Mouse (Mus musculus) erythroblast, embryonic 14.5 days (primary cell): ENCODE data around the gene Sgk1. TPM values are rescaled to one million over a fixed set of nuclear protein-coding genes. Genes with fewer than 3 reads are reported as not detected.

Experiments
- H3K27me3 ChIP-seq: 2 replicates; pipeline ENCODE4 v1.6.1; 2012; ENCODE audit warnings: inconsistent platforms; ENCODE audit not compliant: control insufficient read depth
- H3K36me3 ChIP-seq: 2 replicates; pipeline ENCODE4 v1.6.1; 2012; ENCODE audit warnings: mild to moderate bottlenecking, inconsistent platforms; ENCODE audit not compliant: control insufficient read depth
- H3K4me1 ChIP-seq: 2 replicates; pipeline ENCODE4 v1.6.1; 2012; ENCODE audit warnings: inconsistent platforms; ENCODE audit not compliant: control insufficient read depth
- H3K4me3 ChIP-seq: replicated peaks from 2 replicates; pipeline ENCODE3; 2012; ENCODE audit warnings: moderate library complexity, mild to moderate bottlenecking, inconsistent platforms
- H3K9me3 ChIP-seq: 2 replicates; pipeline ENCODE4 v1.6.1; 2012; ENCODE audit warnings: low read length, inconsistent platforms, mixed read lengths; ENCODE audit not compliant: control insufficient read depth
- GATA1 ChIP-seq: IDR thresholded peaks from 2 replicates; pipeline ENCODE4 v1.6.1; 2012; ENCODE audit warnings: low read length, inconsistent platforms, mixed read lengths
- TAL1 ChIP-seq: IDR thresholded peaks from 3 replicates; pipeline ENCODE4 v1.6.1; 2012; ENCODE audit warnings: low read length, inconsistent platforms, mixed read lengths
- polyA plus RNA-seq: library from polyadenylated mRNA; stranded (reverse); fragments of >175 nt; gene quantifications from 2 replicates; pipeline ENCODE4 v1.2.3, GENCODE M21; 2012

Gene Sgk1
- polyA plus RNA-seq, 1 experiment = 0.03 TPM

GRCm38 (mm10) chr10:21974801-21975200, 92.8 kb downstream of the Sgk1 start:
- TF ChIP-seq GATA1 (no peak), TAL1 (no peak)
- Histone ChIP-seq H3K4me1 (no peaks in the 10 kb centered on the region), H3K27me3 (no peaks in the 10 kb centered on the region)

GRCm38 (mm10) chr10:21975384-21975783, 93.4 kb downstream of the Sgk1 start:
- no peak overlapping the region for H3K4me3 ChIP-seq
- H3K4me1 ChIP-seq = no peaks in the 10 kb centered on the region
- no peaks in the 10 kb centered on the region for H3K36me3 ChIP-seq
- TF ChIP-seq GATA1 (no peak), TAL1 (no peak)
- no peaks in the 10 kb centered on the region for H3K27me3 ChIP-seq
- no peaks in the 10 kb centered on the region for H3K9me3 ChIP-seq

More at GRCm38 (mm10) chr10:21974801-21975200, 92.8 kb downstream of the Sgk1 start:
- Histone ChIP-seq H3K9me3 (no peaks in the 10 kb centered on the region), H3K36me3 (no peaks in the 10 kb centered on the region), H3K4me3 (no peak overlapping the region)

DNA sequence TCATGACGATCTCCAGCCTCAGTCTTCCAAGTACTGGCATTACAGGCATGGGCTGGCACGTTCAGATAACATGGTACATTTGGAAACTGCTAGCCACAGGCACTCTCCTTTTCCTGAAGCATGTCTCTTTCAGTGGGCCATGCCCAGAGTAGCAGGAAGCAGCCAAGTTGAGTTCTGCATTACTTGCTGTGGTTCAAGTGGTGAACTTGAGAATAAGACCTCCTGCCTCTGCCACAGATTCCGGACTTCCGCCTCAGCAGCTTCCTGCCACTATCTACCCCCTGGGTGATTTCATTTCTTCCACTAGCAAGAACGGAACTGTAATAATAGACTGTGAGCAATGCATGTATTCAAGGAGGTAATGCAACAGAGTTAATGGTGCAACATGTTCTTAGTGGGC, 94.3 kb downstream of the Sgk1 start:
- Histone ChIP-seq H3K36me3 (no peaks in the 10 kb centered on the region), H3K9me3 (no peaks in the 10 kb centered on the region), H3K4me3 (no peak overlapping the region), H3K27me3 (no peaks in the 10 kb centered on the region), H3K4me1 (no peaks in the 10 kb centered on the region)
- no peak for TF ChIP-seq GATA1
- no peak for TF ChIP-seq TAL1

DNA sequence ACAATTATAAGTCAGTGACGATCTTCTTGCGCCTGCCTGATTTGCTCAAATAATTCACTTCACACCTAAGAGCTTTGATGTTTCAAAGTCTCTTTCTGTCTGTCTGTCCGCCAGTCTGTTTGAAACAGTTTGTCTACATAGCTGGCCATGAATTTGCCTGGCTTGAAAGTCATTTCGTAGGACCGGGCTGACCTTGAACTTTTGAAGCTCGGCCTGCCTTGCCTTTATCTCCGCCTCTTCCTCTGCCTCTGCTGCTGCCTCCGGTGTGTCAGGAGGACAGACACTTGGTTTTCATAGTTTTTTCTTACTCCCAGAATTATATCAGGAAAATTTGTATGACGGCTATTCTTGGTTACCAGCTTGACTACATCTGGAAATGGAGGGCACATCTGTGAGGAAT, 96.4 kb downstream of the Sgk1 start:
- TF ChIP-seq GATA1 = no peak
- no peak for TF ChIP-seq TAL1
- H3K36me3 ChIP-seq = no peaks in the 10 kb centered on the region
- no peaks in the 10 kb centered on the region for H3K27me3 ChIP-seq
- no peaks in the 10 kb centered on the region for H3K4me1 ChIP-seq
- no peak overlapping the region for H3K4me3 ChIP-seq
- H3K9me3 ChIP-seq = no peaks in the 10 kb centered on the region

DNA sequence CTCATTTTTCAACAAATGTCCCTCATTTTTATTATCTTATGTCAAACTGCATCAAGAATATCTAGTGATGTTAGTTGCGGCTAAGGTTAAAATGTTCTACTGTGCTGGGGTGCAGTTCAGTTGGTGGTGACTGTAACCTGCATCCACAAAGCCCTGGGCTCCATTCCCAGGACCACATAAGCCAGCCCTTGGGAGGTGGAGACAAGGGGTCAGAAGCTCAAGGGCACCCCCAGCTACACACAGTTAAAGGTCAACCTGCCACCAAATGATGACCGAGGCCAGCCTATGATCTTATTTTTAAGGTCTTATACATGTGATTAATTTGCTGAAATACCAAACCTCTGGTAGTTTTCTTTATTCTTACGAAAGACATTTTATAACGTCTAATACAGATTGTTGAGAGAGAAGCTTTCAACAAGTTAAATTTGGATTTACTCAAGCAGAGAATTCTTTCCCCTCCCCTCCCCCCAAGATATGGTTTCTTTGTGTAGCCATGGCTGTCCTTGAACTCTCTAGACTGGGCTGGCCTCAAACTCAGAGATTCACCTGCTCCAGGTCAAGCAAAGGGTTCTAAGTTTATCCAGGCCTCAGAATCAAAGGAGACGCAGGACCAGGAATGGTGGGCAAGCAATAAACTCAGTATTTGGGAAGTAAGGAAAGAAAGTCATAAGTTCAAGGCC, 97.4 kb downstream of the Sgk1 start:
- no peak for TF ChIP-seq GATA1
- TF ChIP-seq TAL1 = no peak
- Histone ChIP-seq H3K4me1 (no peaks in the 10 kb centered on the region), H3K36me3 (no peaks in the 10 kb centered on the region), H3K4me3 (no peak overlapping the region), H3K27me3 (no peaks in the 10 kb centered on the region), H3K9me3 (no peaks in the 10 kb centered on the region)

GRCm38 (mm10) chr10:21980780-21981435, 98.9 kb downstream of the Sgk1 start:
- no peaks in the 10 kb centered on the region for H3K36me3 ChIP-seq
- no peaks in the 10 kb centered on the region for H3K4me1 ChIP-seq
- no peaks in the 10 kb centered on the region for H3K27me3 ChIP-seq
- no peak overlapping the region for H3K4me3 ChIP-seq
- TF ChIP-seq GATA1 (no peak), TAL1 (no peak)
- no peaks in the 10 kb centered on the region for H3K9me3 ChIP-seq

GRCm38 (mm10) chr10:21982303-21982702, 100.3 kb downstream of the Sgk1 start:
- H3K4me1 ChIP-seq = no peaks in the 10 kb centered on the region
- no peak for TF ChIP-seq GATA1
- TF ChIP-seq TAL1 = no peak
- no peaks in the 10 kb centered on the region for H3K27me3 ChIP-seq
- no peaks in the 10 kb centered on the region for H3K9me3 ChIP-seq
- H3K4me3 ChIP-seq = no peak overlapping the region
- no peaks in the 10 kb centered on the region for H3K36me3 ChIP-seq

DNA sequence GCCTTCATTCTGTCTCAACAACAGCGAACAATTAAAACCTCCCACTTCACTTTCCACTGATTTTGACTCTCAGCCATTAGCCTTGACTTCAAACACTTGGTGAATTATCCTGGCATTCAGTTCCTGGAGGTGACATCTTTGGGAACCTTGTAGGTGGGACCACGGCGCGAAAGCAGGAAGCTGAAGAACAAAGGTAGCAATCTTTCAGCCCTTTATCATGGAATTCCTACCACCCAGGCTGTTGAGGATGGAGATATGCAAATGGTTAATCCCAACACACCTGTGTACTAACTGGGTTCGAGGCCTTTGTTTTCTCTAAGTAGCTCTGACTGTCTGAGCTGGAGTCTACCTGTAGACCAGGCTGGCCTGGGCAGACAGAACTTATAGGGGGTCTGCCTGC, 106.5 kb downstream of the Sgk1 start:
- Histone ChIP-seq H3K27me3 (peaks cover 32% of the 10 kb centered on the region), H3K4me1 (peaks cover 4% of the 10 kb centered on the region), H3K9me3 (peaks cover 3% of the 10 kb centered on the region; the same call in 1 of the 2 replicates), H3K4me3 (no peak overlapping the region), H3K36me3 (no peaks in the 10 kb centered on the region)
- no peak for TF ChIP-seq GATA1
- no peak for TF ChIP-seq TAL1

DNA sequence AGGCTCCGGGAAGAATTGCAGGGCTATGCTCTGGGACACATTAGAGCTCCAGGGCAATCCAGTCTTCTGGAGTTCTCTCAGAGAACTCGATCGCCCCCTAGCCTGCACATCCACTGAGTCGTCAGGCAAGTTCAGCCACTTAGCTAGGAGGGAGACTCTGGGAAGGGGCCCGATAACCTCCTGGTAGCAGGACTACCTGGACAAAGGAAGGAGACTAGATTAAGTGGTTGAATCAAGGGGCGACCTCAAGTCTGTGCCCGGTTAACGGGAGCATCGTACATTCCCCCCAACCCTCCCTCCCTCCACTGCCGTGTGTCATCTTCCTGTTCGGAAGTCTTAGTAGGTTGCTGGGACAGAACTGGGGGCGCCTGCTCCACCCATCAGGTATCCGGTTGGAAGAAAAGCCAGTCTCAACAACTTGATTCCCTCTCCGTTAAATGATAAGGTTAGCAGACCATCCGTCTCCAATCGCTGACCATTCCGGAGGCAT, 109.4 kb downstream of the Sgk1 start:
- H3K4me1 ChIP-seq = peaks cover 17% of the 10 kb centered on the region
- TF ChIP-seq GATA1 (no peak), TAL1 (no peak)
- no peaks in the 10 kb centered on the region for H3K36me3 ChIP-seq
- peaks cover 45% of the 10 kb centered on the region for H3K27me3 ChIP-seq
- H3K4me3 ChIP-seq = no peak overlapping the region
- H3K9me3 ChIP-seq = peaks cover 3% of the 10 kb centered on the region; the same call in 1 of the 2 replicates
